Mouse (Mus musculus) colon, adult 2 months (tissue): ENCODE results near the gene Myl10. TPM values are rescaled to one million over a fixed set of nuclear protein-coding genes. Genes with fewer than 3 reads are reported as not detected.

Experiments
- polyA plus RNA-seq: library from polyadenylated mRNA; depleted of rRNA; stranded (reverse); fragments of >200 nt; gene quantifications from 2 replicates; pipeline ENCODE4 v1.2.3, GENCODE M21; 2012; rRNA removed

Gene Myl10
- polyA plus RNA-seq, result not detected in 2 replicates

GRCm38 (mm10) chr5:136692784-136693183 is at the start of gene Myl10:
Myl10 (plus strand) TSS chr5:136693146.

Other genes starting within 250 kb of the Myl10 start
- gene Cux1, start 125.7 kb upstream of the Myl10 start, polyA plus RNA-seq, result 55.3 and 57.7 TPM in 2 replicates
- gene Col26a1, start 190.1 kb downstream of the Myl10 start, polyA plus RNA-seq, result 0.27 and 2.0 TPM in 2 replicates
- 7.9 and 8.7 TPM in 2 replicates for gene Ift22, start 215.0 kb downstream of the Myl10 start, polyA plus RNA-seq